Mouse (Mus musculus) kidney, adult 2 months (tissue): ENCODE data around the gene Tnfaip8l2. TPM values are rescaled to one million over a fixed set of nuclear protein-coding genes. Genes with fewer than 3 reads are reported as not detected.

Source experiments
- DNase-seq: peaks from one replicate; pipeline ENCODE4 v3.0.0; 2021
- H3K27ac ChIP-seq: fragments of 200-500 bp; 2 replicates; pipeline ENCODE4 v1.5.1; 2012; ENCODE audit warnings: low read depth, low read length, control low read depth, inconsistent platforms; ENCODE audit not compliant: insufficient read depth
- H3K27me3 ChIP-seq: fragments of 200-500 bp; replicated peaks from 2 replicates; pipeline ENCODE4 v1.6.1; 2012; ENCODE audit warnings: mild to moderate bottlenecking, moderate library complexity, low read length, inconsistent platforms; ENCODE audit not compliant: control insufficient read depth, insufficient read depth
- H3K36me3 ChIP-seq: fragments of 200-500 bp; 2 replicates; pipeline ENCODE4 v1.6.1; 2012; ENCODE audit warnings: mild to moderate bottlenecking, moderate library complexity, low read length, inconsistent platforms; ENCODE audit not compliant: control insufficient read depth, insufficient read depth
- H3K4me1 ChIP-seq: fragments of 200-500 bp; 2 replicates; pipeline ENCODE4 v1.6.1; 2011; ENCODE audit warnings: low read length; ENCODE audit not compliant: control insufficient read depth, insufficient read depth
- H3K4me3 ChIP-seq: fragments of 200-500 bp; 2 replicates; pipeline ENCODE4 v1.5.1; 2011; ENCODE audit warnings: mild to moderate bottlenecking, low read depth, low read length, control low read depth; ENCODE audit not compliant: insufficient read depth
- CTCF ChIP-seq: fragments of 200-500 bp; conservative IDR thresholded peaks from 2 replicates; pipeline ENCODE4 v1.5.1; 2011; ENCODE audit warnings: low read depth, mild to moderate bottlenecking, control low read depth, low read length, moderate library complexity, mixed read lengths; ENCODE audit not compliant: insufficient read depth, insufficient read length
- POLR2A ChIP-seq: fragments of 200-500 bp; IDR thresholded peaks from one replicate; pipeline ENCODE4 v1.6.1; 2011; ENCODE audit warnings: low read depth, low read length, control low read depth
- WGBS: fragments of 180-500 bp; shearing (Covaris S2); methylation state at CpG from one replicate; pipeline ENCODE4 v1.1.7; 2018; 5-methylcytosine and 5-hydroxymethylcytosine counted together
- polyA plus RNA-seq: library from polyadenylated mRNA; depleted of rRNA; stranded (reverse); fragments of >200 nt; gene quantifications from 2 replicates; pipeline ENCODE4 v1.2.3, GENCODE M21; 2012

Tnfaip8l2 gene
- polyA plus RNA-seq, 1 experiment: 6.8 TPM

- Histone ChIP-seq H3K36me3 (no peaks in the 10 kb centered on the region; the same call in none of the 2 replicates), H3K4me1 (peaks cover 3% of the 10 kb centered on the region; the same call in 1 of the 2 replicates), H3K27me3 (no peaks in the 10 kb centered on the region; the same call in 1 of the 2 replicates), H3K4me3 (no peak overlapping the region), H3K27ac (no peak overlapping the region)
- no peak for DNase-seq
- no peak for TF ChIP-seq POLR2A
- no peak for TF ChIP-seq CTCF
- 71% methylated on average over 6 of the region's 6 CpGs for WGBS
Observed at GRCm38 (mm10) chr3:95177583-95177982, 35.4 kb upstream of the Tnfaip8l2 start.

- Histone ChIP-seq H3K27me3 (no peaks in the 10 kb centered on the region; the same call in 1 of the 2 replicates), H3K27ac (no peak overlapping the region), H3K4me3 (no peak overlapping the region), H3K36me3 (no peaks in the 10 kb centered on the region; the same call in 1 of the 2 replicates), H3K4me1 (peaks cover 3% of the 10 kb centered on the region; the same call in 1 of the 2 replicates)
- TF ChIP-seq CTCF: no peak
- TF ChIP-seq POLR2A: no peak
- no peak for DNase-seq
- 80% methylated on average over 3 of the region's 3 CpGs for WGBS
Observed at GRCm38 (mm10) chr3:95176500-95176899, 34.3 kb upstream of the Tnfaip8l2 start.

- Histone ChIP-seq H3K4me3 (peak overlapping the region; percentile 20; the same call in 1 of the 2 replicates), H3K27ac (no peak overlapping the region), H3K4me1 (peaks cover 3% of the 10 kb centered on the region; the same call in 1 of the 2 replicates), H3K36me3 (no peaks in the 10 kb centered on the region), H3K27me3 (no peaks in the 10 kb centered on the region; the same call in 1 of the 2 replicates)
- DNase-seq: peak; percentile 89
- 9% methylated on average over 16 of the region's 16 CpGs for WGBS
- no peak for TF ChIP-seq POLR2A
- peak; percentile 90 for TF ChIP-seq CTCF
Observed at GRCm38 (mm10) chr3:95174011-95174592, 31.9 kb upstream of the Tnfaip8l2 start.

GRCm38 (mm10) chr3:95173256-95173949 is 31.2 kb upstream of the Tnfaip8l2 start:
- Histone ChIP-seq H3K4me3 (peak overlapping the region; percentile 30), H3K36me3 (no peaks in the 10 kb centered on the region), H3K27ac (no peak overlapping the region), H3K27me3 (no peaks in the 10 kb centered on the region; the same call in 1 of the 2 replicates), H3K4me1 (peaks cover 3% of the 10 kb centered on the region; the same call in 1 of the 2 replicates)
- TF ChIP-seq POLR2A (no peak), CTCF (no peak)
- DNase-seq: peak; percentile 33
- 13% methylated on average over 57 of the region's 58 CpGs for WGBS

- DNase-seq: no peak
- H3K4me1 ChIP-seq: peaks cover 3% of the 10 kb centered on the region; the same call in 1 of the 2 replicates
- H3K27me3 ChIP-seq: no peaks in the 10 kb centered on the region; the same call in 1 of the 2 replicates
- TF ChIP-seq POLR2A: no peak
- no peak for TF ChIP-seq CTCF
- no peak overlapping the region for H3K4me3 ChIP-seq
- H3K27ac ChIP-seq: no peak overlapping the region
- WGBS: 45% methylated on average over 76 of the region's 84 CpGs
- no peaks in the 10 kb centered on the region for H3K36me3 ChIP-seq
Observed at GRCm38 (mm10) chr3:95172526-95173255, 30.5 kb upstream of the Tnfaip8l2 start.

- WGBS: 74% methylated on average over 6 of the region's 6 CpGs
- Histone ChIP-seq H3K4me1 (peaks cover 3% of the 10 kb centered on the region; the same call in 1 of the 2 replicates), H3K4me3 (no peak overlapping the region), H3K27me3 (no peaks in the 10 kb centered on the region; the same call in 1 of the 2 replicates), H3K27ac (no peak overlapping the region), H3K36me3 (no peaks in the 10 kb centered on the region)
- TF ChIP-seq POLR2A: no peak
- no peak for TF ChIP-seq CTCF
- DNase-seq: no peak
Observed at GRCm38 (mm10) chr3:95171105-95171504, 28.9 kb upstream of the Tnfaip8l2 start.
